Mouse (Mus musculus) stomach, embryonic 15.5 days (tissue): ENCODE measurements around the gene Dhx34. TPM values are rescaled to one million over a fixed set of nuclear protein-coding genes. Genes with fewer than 3 reads are reported as not detected.
A peak's percentile ranks its signal among the peaks of the same experiment; 100 is the strongest.

Experiments used
- ATAC-seq: fragments of 200-750 bp; cut with Nextera tagmentation; 2 replicates; pipeline ENCODE4 v1.8.0; 2017; ENCODE audit warnings: low read depth, moderate number of reproducible peaks, moderate TSS enrichment; ENCODE audit not compliant: insufficient read depth, low FRiP score
- H3K27ac ChIP-seq: fragments of 300-500 bp; sonication (generic); 2 replicates; pipeline ENCODE4 v1.5.1; 2015; ENCODE audit warnings: mild to moderate bottlenecking, inconsistent platforms
- H3K27me3 ChIP-seq: fragments of 300-500 bp; sonication (generic); replicated peaks from 2 replicates; pipeline ENCODE4 v1.6.1; 2015; ENCODE audit warnings: inconsistent platforms
- H3K36me3 ChIP-seq: fragments of 300-500 bp; sonication (generic); 2 replicates; pipeline ENCODE4 v1.6.1; 2015; ENCODE audit warnings: inconsistent platforms
- H3K4me1 ChIP-seq: fragments of 300-500 bp; sonication (generic); 2 replicates; pipeline ENCODE4 v1.6.1; 2015; ENCODE audit warnings: inconsistent platforms
- H3K4me2 ChIP-seq: fragments of 300-500 bp; sonication (generic); 2 replicates; pipeline ENCODE4 v1.6.1; 2015; ENCODE audit warnings: mild to moderate bottlenecking, inconsistent platforms
- H3K4me3 ChIP-seq: fragments of 300-500 bp; sonication (generic); replicated peaks from 2 replicates; pipeline ENCODE4 v1.5.1; 2015; ENCODE audit warnings: inconsistent platforms
- H3K9ac ChIP-seq: fragments of 300-500 bp; sonication (generic); 2 replicates; pipeline ENCODE4 v1.6.1; 2015; ENCODE audit warnings: inconsistent platforms
- H3K9me3 ChIP-seq: fragments of 300-500 bp; sonication (generic); 2 replicates; pipeline ENCODE4 v1.6.1; 2016; ENCODE audit warnings: inconsistent platforms
- WGBS: fragments of 180-500 bp; shearing (Covaris S2); methylation state at CpG from one replicate; pipeline ENCODE4 v1.1.7; 2015; 5-methylcytosine and 5-hydroxymethylcytosine counted together
- polyA plus RNA-seq: library from polyadenylated mRNA; unstranded; fragments of >200 nt; fragmentation: Nextera tagmentation; extraction: Ambion mirVana; gene quantifications from 2 replicates; pipeline ENCODE4 v1.2.1, GENCODE M21; 2015

Dhx34 gene
- polyA plus RNA-seq, 1 experiment from 2014 or later = 37.9 TPM

DNA sequence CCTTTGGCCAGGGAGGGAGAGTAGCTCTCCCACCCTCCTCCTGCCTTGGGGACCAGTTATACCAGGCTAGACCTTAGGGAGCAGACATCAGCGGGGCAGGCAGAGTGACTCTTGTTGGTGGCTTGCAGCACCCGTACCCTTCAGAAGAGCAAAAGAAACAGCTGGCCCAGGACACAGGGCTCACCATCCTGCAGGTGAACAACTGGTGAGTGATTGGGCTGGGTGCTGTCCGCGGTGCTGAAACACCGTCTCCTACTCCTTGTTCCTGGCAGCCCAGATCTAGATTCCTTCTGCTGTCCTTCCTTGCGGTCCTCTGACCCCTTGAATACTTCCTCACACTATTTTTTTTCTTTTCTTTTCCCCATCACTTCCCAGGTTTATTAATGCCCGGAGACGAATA is 38.2 kb downstream of the Dhx34 start:
- Histone ChIP-seq H3K4me2 (no peak overlapping the region), H3K4me1 (no peaks in the 10 kb centered on the region), H3K36me3 (0 out of 2 replicates have a peak, but pooled peaks cover 11% of the 10 kb centered on the region), H3K4me3 (no peak overlapping the region), H3K27ac (no peak overlapping the region), H3K9ac (no peak overlapping the region), H3K9me3 (no peaks in the 10 kb centered on the region), H3K27me3 (no peaks in the 10 kb centered on the region)
- 17% methylated on average over 8 of the region's 8 CpGs for WGBS
- ATAC-seq = no peak

DNA sequence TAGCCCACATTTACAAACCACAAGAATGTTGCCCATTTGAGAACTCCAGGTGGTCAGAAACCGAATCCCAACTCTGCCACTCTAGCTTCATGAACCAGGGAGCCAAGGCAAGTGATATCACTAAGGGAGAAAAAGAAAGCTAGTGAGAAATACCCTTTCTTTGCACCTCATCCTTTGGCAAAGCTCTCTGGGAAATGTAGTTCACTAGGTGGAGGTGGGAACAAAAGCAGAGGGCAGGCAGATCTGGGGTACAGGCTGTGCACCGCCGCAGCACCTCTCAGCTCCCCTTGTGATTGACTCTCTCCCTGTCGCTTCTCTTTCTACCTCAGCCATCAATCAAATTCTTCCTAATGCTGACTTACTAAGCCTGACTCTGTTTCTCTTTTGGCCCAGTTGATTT is 43.7 kb downstream of the Dhx34 start:
- Histone ChIP-seq H3K4me1 (peaks cover 11% of the 10 kb centered on the region; the same call in 1 of the 2 replicates), H3K4me2 (no peak overlapping the region), H3K9ac (no peak overlapping the region), H3K36me3 (0 out of 2 replicates have a peak, but pooled peaks cover 7% of the 10 kb centered on the region), H3K9me3 (no peaks in the 10 kb centered on the region), H3K27ac (no peak overlapping the region), H3K4me3 (no peak overlapping the region), H3K27me3 (no peaks in the 10 kb centered on the region)
- 74% methylated on average over 4 of the region's 4 CpGs for WGBS
- ATAC-seq = no peak

DNA sequence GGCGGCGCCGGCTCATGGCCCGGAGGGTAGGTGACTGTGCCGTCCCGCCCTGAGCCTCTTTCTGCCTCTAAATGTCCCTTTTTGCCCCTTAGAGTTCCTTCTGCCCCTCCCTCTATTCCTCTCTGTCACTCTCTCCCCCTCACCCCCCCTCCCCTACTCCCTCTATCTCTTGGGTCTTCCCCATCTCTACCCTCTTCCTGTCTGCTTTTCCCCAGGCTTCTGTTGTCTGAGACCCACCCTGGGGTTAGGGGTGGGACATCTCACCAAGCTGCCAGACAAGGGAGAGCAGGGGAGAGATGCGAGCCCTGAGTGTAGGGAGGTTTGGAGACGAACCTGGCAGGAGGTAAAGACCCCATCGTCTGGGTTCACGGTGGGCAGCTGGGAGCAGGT is 46.3 kb downstream of the Dhx34 start:
- Histone ChIP-seq H3K27ac (0 out of 2 replicates have a peak overlapping the region, but pooled peaks have one; percentile 26), H3K27me3 (no peaks in the 10 kb centered on the region), H3K36me3 (0 out of 2 replicates have a peak, but pooled peaks cover 7% of the 10 kb centered on the region), H3K4me2 (peak overlapping the region; percentile 80), H3K4me1 (peaks cover 15% of the 10 kb centered on the region; the same call in 1 of the 2 replicates), H3K9ac (peak overlapping the region; percentile 40; the same call in 1 of the 2 replicates), H3K4me3 (peak overlapping the region; percentile 69), H3K9me3 (no peaks in the 10 kb centered on the region)
- ATAC-seq = 0 out of 2 replicates have a peak, but pooled peaks have one; percentile 27
- WGBS = 1% methylated on average over 10 of the region's 10 CpGs

DNA sequence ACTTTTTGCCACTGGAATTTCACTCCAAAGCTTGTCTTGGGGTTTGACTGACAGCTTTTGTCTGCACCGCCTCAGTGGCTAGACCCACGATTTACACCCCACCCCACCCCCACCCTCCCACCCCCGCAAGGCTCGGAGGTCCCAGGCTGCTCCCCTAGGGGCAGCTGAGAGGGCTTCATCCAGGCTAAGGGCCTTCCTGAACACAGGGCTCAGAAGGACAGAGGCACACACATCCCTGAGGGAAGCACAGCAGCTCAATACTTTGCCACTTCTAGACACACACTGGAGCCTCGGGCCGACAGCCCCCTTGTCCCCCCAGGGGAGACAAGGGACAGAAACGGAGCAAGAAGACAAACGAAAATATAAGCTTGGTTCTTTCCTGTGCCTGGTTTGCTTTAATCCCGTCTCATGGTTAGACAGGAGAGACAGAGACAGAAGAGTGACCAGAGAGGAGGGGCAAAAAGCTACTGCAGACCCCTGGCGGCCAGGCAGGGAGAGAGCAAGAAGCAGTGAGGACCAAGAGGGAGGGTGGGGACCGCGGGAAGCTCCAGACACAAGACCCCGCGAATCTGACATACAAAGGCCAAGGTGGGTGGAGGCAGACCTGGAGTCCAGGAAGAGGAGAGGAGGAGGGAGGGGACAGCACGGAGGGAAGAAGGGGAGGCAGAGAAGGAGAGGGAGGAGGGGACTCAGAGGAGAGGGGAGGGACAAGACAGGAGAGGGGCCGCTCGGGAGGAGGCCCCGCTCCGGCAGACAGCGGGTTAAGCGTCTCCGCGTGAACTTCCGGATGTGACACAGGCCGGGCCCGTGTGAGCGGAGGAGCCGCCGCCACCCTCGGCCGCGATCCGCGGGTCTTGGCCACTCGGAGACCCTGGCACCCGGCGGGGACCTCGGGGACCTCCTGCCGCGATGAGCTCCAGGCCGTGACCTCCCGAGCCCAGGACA is 47.0 kb downstream of the Dhx34 start, which contains the start of gene Meis3:
Gene Meis3, plus strand, starts transcription at position 494 of the 945 bp plus-strand sequence.
- 0 out of 2 replicates have a peak, but pooled peaks cover 6% of the 10 kb centered on the region for H3K36me3 ChIP-seq
- H3K4me1 ChIP-seq = peaks cover 15% of the 10 kb centered on the region; the same call in 1 of the 2 replicates
- peak; percentile 79 for ATAC-seq
- peak within 1 kb of the TSS; percentile 40 for H3K9ac ChIP-seq
- no peaks in the 10 kb centered on the region for H3K9me3 ChIP-seq
- H3K27ac ChIP-seq = 0 out of 2 replicates have a peak within 1 kb of the TSS, but pooled peaks have one; percentile 26
- H3K4me2 ChIP-seq = peak within 1 kb of the TSS; percentile 80
- no peaks in the 10 kb centered on the region for H3K27me3 ChIP-seq
- H3K4me3 ChIP-seq = peak within 1 kb of the TSS; percentile 69
- WGBS = under 1% methylated on average over 41 of the region's 42 CpGs

DNA sequence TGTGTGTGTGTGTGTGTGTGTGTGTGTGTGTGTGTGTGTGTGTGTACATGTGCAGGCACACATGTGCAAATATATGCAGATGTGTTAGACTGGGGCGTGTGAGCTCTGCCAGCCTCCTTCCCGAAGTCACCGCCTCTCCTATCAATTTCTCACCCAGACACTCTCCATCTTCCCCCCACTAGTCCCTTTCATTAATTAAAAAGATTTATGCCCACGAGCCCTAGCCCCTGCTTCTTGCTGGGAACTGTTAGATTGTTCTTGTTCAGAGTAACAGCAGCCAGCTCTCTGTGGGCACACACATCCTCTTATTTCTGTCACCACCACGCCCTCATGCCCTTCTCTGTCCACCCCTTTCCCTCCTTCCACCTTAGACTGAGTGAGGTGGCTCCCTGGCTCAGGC is 48.7 kb downstream of the Dhx34 start:
- H3K4me2 ChIP-seq = no peak overlapping the region
- no peaks in the 10 kb centered on the region for H3K27me3 ChIP-seq
- 29% methylated on average over 5 of the region's 5 CpGs for WGBS
- H3K9ac ChIP-seq = no peak overlapping the region
- H3K4me3 ChIP-seq = no peak overlapping the region
- no peak for ATAC-seq
- H3K36me3 ChIP-seq = no peaks in the 10 kb centered on the region
- no peaks in the 10 kb centered on the region for H3K9me3 ChIP-seq
- no peak overlapping the region for H3K27ac ChIP-seq
- H3K4me1 ChIP-seq = peaks cover 15% of the 10 kb centered on the region; the same call in 1 of the 2 replicates

DNA sequence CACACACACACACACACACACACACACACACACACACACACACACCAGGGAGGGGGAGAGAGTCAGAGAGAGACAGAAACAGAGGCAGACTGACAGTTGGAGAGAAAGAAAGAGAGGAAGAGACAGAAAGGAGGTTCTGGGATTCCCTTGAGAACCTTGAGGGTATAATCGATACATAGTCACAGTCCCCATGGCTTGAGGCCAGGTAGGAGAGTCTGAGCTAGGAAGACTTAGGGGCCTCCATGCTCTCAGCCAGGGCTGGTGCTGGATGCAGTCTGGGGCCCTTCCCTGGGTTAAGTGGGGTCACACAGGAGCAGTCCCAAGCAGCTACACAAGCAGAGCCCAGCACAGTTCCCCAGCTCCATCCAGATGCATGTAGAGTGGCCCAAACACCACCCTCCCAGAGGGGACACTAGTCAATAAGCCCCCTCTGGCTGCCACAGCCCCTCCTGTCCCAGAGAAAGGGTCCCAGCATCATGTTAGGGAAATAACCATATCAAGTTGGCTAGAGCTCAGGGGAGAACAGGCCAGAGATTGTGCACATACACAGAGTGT is 49.2 kb downstream of the Dhx34 start:
- H3K9ac ChIP-seq = no peak overlapping the region
- no peaks in the 10 kb centered on the region for H3K9me3 ChIP-seq
- H3K27me3 ChIP-seq = no peaks in the 10 kb centered on the region
- no peaks in the 10 kb centered on the region for H3K36me3 ChIP-seq
- no peak for ATAC-seq
- 5% methylated on average over 1 of the region's 1 CpGs for WGBS
- H3K4me3 ChIP-seq = no peak overlapping the region
- no peak overlapping the region for H3K27ac ChIP-seq
- H3K4me1 ChIP-seq = peaks cover 15% of the 10 kb centered on the region; the same call in 1 of the 2 replicates
- no peak overlapping the region for H3K4me2 ChIP-seq

DNA sequence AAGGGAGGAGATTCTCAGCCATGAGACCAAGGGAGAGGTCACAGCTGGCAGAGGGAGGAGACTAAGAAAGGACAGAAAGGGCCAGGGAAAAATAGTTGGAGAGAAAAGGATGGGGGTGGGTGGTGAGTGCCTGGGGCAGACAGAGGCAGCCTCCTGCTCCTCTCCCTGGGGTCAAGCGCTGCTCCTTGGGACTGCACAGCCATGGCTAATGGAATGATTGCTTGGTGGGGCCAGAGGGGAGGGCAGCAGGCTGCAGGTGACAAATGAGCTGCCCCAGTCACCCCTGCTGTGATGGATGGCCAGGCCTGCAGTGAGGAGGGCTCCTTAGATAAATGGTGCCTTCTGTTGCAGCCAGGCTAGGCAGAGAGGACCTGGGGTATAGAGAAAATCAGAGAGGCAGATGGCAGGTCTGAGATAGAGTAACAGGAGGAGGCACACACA is 49.7 kb downstream of the Dhx34 start:
- Histone ChIP-seq H3K4me3 (no peak overlapping the region), H3K4me1 (peaks cover 15% of the 10 kb centered on the region; the same call in 1 of the 2 replicates), H3K4me2 (no peak overlapping the region), H3K36me3 (no peaks in the 10 kb centered on the region), H3K27me3 (no peaks in the 10 kb centered on the region), H3K9ac (no peak overlapping the region), H3K9me3 (no peaks in the 10 kb centered on the region), H3K27ac (no peak overlapping the region)
- no peak for ATAC-seq
- 17% methylated on average over 1 of the region's 1 CpGs for WGBS

DNA sequence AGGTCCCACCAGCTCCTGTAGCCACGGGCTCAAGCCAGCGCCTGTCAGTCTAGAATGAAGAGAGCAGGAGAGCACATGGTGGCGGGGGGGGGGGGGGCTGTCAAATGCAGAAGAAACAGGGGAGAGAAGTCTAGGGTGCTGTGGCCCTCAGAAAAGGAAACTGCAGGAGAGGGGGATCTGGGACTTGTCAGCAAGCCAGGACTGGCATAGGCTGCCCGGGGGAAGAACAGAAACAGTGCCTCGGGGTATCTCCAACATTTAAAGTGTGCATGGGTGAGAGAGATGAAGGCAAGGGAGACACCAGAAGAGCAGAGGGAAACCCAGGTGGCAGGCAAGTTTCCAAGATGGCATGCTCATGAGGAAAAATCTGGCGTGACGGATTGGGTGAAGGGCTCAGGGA is 59.8 kb downstream of the Dhx34 start:
- 72% methylated on average over 7 of the region's 7 CpGs for WGBS
- no peak for ATAC-seq
- peaks cover 16% of the 10 kb centered on the region; the same call in 1 of the 2 replicates for H3K27me3 ChIP-seq

DNA sequence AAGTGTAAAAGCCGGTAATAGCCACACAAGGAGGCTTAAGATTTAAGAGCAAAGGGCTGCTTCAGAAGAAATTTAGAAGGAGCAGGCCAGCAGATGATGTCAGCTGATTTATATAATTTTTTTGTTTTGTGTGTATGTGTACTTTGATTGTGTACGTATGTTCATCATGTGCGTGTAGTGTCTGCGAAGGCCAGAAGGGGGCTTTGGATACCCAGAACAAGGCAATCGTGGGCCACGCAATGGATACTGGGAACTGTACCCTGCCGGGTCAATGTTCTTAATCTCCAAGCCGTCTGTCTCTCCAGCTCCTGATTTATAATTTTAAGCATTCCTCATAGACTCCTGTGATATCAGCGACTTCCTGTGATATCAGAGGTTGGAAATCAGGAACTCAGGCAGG is 60.5 kb downstream of the Dhx34 start:
- WGBS = 81% methylated on average over 9 of the region's 9 CpGs
- ATAC-seq = no peak
- H3K36me3 ChIP-seq = no peaks in the 10 kb centered on the region
- no peak overlapping the region for H3K4me2 ChIP-seq
- H3K4me3 ChIP-seq = no peak overlapping the region
- H3K27ac ChIP-seq = no peak overlapping the region
- peaks cover 16% of the 10 kb centered on the region; the same call in 1 of the 2 replicates for H3K27me3 ChIP-seq
- no peak overlapping the region for H3K9ac ChIP-seq
- H3K9me3 ChIP-seq = no peaks in the 10 kb centered on the region
- no peaks in the 10 kb centered on the region for H3K4me1 ChIP-seq

More for the DNA sequence above, 59.8 kb downstream of the Dhx34 start:
- no peak overlapping the region for H3K4me2 ChIP-seq
- no peak overlapping the region for H3K4me3 ChIP-seq
- no peak overlapping the region for H3K27ac ChIP-seq
- no peaks in the 10 kb centered on the region for H3K36me3 ChIP-seq
- no peaks in the 10 kb centered on the region for H3K4me1 ChIP-seq
- H3K9me3 ChIP-seq = no peaks in the 10 kb centered on the region
- H3K9ac ChIP-seq = no peak overlapping the region

DNA sequence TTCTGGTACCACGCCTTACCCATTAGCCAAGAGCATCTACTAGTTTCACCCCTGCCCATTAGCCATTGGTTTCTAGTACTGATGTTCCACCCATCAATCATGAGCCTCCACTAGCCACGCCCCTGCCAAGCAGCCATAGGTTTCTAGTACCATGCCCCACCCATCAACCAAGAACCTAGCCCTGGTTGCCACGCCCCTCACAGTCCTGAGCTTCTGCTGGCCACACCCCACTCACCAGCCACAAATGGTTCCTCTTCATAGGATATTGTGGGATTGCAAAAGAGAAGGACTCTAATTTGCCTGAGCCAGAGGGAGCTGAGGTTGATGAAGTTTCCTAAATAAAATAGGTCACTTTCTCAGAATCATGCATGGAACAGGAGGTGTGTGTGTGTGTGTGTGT is 61.1 kb downstream of the Dhx34 start:
- no peak overlapping the region for H3K4me3 ChIP-seq
- H3K36me3 ChIP-seq = no peaks in the 10 kb centered on the region
- H3K9me3 ChIP-seq = no peaks in the 10 kb centered on the region
- H3K27ac ChIP-seq = no peak overlapping the region
- H3K9ac ChIP-seq = no peak overlapping the region
- H3K4me1 ChIP-seq = no peaks in the 10 kb centered on the region
- no peak overlapping the region for H3K4me2 ChIP-seq
- 68% methylated on average over 3 of the region's 3 CpGs for WGBS
- ATAC-seq = no peak
- H3K27me3 ChIP-seq = peaks cover 16% of the 10 kb centered on the region; the same call in 1 of the 2 replicates

DNA sequence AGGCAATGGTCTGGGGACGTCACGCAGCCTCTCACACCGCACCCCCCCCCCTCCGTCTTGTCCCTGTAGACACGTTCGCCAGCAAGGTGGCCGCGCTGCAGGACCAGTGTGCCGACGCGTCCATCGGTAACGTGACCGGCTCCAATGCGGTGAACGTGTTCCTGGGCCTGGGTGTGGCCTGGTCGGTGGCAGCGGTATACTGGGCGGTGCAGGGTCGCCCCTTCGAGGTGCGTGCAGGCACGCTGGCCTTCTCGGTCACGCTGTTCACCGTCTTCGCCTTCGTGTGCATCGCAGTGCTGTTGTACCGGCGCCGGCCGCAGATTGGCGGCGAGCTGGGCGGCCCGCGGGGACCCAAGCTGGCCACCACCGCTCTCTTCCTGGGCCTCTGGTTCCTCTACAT is 63.1 kb downstream of the Dhx34 start:
- no peaks in the 10 kb centered on the region for H3K36me3 ChIP-seq
- H3K4me3 ChIP-seq = no peak overlapping the region
- peaks cover 16% of the 10 kb centered on the region; the same call in 1 of the 2 replicates for H3K27me3 ChIP-seq
- no peak overlapping the region for H3K9ac ChIP-seq
- no peak overlapping the region for H3K27ac ChIP-seq
- H3K9me3 ChIP-seq = no peaks in the 10 kb centered on the region
- no peaks in the 10 kb centered on the region for H3K4me1 ChIP-seq
- H3K4me2 ChIP-seq = peak overlapping the region; percentile 38
- ATAC-seq = no peak
- WGBS = 14% methylated on average over 39 of the region's 39 CpGs
